Mouse (Mus musculus) hindbrain, embryonic 16.5 days (tissue): ENCODE measurements around the gene Rbfox2. TPM values are rescaled to one million over a fixed set of nuclear protein-coding genes. Genes with fewer than 3 reads are reported as not detected.

ENCODE experiments used
- ATAC-seq: fragments of 200-750 bp; cut with Nextera tagmentation; 2 replicates; pipeline ENCODE4 v1.8.0; 2017; ENCODE audit warnings: moderate TSS enrichment, moderate library complexity
- H3K27ac ChIP-seq: fragments of 300-500 bp; sonication (generic); 2 replicates; pipeline ENCODE4 v1.5.1; 2014; ENCODE audit warnings: low read depth, mild to moderate bottlenecking, control low read depth, low read length, moderate library complexity
- H3K27me3 ChIP-seq: fragments of 300-500 bp; sonication (generic); replicated peaks from 2 replicates; pipeline ENCODE4 v1.6.1; 2014; ENCODE audit warnings: low read length; ENCODE audit not compliant: control insufficient read depth, insufficient read depth
- H3K36me3 ChIP-seq: fragments of 300-500 bp; sonication (generic); 2 replicates; pipeline ENCODE4 v1.6.1; 2014; ENCODE audit warnings: mild to moderate bottlenecking, low read length, moderate library complexity, mixed read lengths; ENCODE audit not compliant: control insufficient read depth, insufficient read depth
- H3K4me1 ChIP-seq: fragments of 300-500 bp; sonication (generic); 2 replicates; pipeline ENCODE4 v1.6.1; 2014; ENCODE audit warnings: low read depth, low read length; ENCODE audit not compliant: control insufficient read depth, insufficient read depth
- H3K4me2 ChIP-seq: fragments of 300-500 bp; sonication (generic); 2 replicates; pipeline ENCODE4 v1.6.1; 2014; ENCODE audit warnings: mild to moderate bottlenecking, low read length, control low read depth, moderate library complexity
- H3K4me3 ChIP-seq: fragments of 300-500 bp; sonication (generic); 2 replicates; pipeline ENCODE4 v1.5.1; 2014; ENCODE audit warnings: mild to moderate bottlenecking, low read length, control low read depth, moderate library complexity
- H3K9ac ChIP-seq: fragments of 300-500 bp; sonication (generic); 2 replicates; pipeline ENCODE4 v1.6.1; 2014; ENCODE audit warnings: low read depth, mild to moderate bottlenecking, control low read depth, low read length, moderate library complexity
- H3K9me3 ChIP-seq: fragments of 300-500 bp; sonication (generic); 2 replicates; pipeline ENCODE4 v1.6.1; 2014; ENCODE audit warnings: mild to moderate bottlenecking, low read length, moderate library complexity; ENCODE audit not compliant: control insufficient read depth
- WGBS: fragments of 180-500 bp; shearing (Covaris S2); extraction: QIAGEN DNeasy Blood & Tissue Kit; methylation state at CpG from one replicate; pipeline ENCODE4 v1.1.7; 2014; 5-methylcytosine and 5-hydroxymethylcytosine counted together
- polyA plus RNA-seq: library from polyadenylated mRNA; unstranded; fragments of >200 nt; fragmentation: Nextera tagmentation; extraction: Ambion mirVana; gene quantifications from 2 replicates; pipeline ENCODE4 v1.2.1, GENCODE M21; 2015

Gene Rbfox2
- polyA plus RNA-seq, 1 experiment from 2014 or later: 122 TPM

DNA sequence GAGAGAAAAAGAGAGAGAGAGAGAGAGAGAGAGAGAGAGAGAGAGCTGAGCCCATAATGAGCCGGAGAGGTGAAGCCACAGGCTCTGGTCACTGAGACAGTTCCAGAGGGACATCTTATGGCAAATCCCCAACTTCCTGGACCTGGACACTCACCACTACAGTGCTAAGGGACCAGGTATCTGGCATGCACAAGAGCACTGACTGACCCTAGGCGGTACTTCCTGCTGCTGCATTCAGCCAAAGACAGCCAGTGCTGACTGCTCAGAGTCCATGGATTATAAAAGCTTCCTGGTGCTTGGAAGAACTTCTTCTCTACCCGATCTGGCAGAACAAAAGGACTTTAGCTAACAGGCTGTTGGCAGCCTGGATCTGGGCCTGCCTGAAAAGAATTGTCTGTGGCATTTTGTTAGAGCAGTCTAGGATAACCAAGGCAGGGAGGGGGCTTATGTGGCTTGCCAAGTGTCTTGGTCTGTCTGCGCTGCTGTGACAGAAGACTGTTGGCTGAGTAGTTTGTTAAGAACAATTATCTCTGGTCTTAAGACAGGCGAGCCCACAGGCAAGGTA lies 252.1 kb downstream of the Rbfox2 start:
- H3K4me2 ChIP-seq: no peak overlapping the region
- H3K4me3 ChIP-seq: no peak overlapping the region
- H3K27me3 ChIP-seq: no peaks in the 10 kb centered on the region
- WGBS: 54% methylated on average over 5 of the region's 5 CpGs
- peak; percentile 34; the same call in 1 of the 2 replicates for ATAC-seq
- no peak overlapping the region for H3K27ac ChIP-seq
- H3K9ac ChIP-seq: no peak overlapping the region
- no peaks in the 10 kb centered on the region for H3K36me3 ChIP-seq
- H3K9me3 ChIP-seq: no peaks in the 10 kb centered on the region
- no peaks in the 10 kb centered on the region; the same call in none of the 2 replicates for H3K4me1 ChIP-seq

DNA sequence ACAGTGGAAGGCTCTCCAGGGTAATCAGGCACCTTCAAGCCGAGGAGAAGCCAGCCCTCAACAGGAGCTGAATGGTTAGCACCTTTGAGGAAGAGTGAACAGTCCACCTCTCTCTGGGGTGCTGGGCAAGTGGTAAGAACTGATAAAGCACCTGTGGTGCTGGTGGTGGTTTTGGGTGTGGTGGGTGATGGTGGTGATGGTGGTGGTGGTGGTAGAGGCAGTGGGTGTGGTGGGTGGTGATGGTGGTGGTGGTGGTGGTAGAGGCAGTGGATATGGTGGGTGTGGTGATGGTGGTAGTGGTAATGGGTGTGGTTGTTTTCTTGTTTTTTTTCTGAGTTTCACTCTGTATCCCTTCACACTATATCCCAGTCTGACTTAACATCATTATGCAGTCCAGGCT lies 253.8 kb downstream of the Rbfox2 start:
- Histone ChIP-seq H3K36me3 (no peaks in the 10 kb centered on the region), H3K4me1 (no peaks in the 10 kb centered on the region; the same call in none of the 2 replicates), H3K9ac (no peak overlapping the region), H3K27me3 (no peaks in the 10 kb centered on the region), H3K4me3 (no peak overlapping the region), H3K4me2 (no peak overlapping the region), H3K27ac (no peak overlapping the region), H3K9me3 (no peaks in the 10 kb centered on the region)
- WGBS: 95% methylated on average over 1 of the region's 1 CpGs
- no peak for ATAC-seq

DNA sequence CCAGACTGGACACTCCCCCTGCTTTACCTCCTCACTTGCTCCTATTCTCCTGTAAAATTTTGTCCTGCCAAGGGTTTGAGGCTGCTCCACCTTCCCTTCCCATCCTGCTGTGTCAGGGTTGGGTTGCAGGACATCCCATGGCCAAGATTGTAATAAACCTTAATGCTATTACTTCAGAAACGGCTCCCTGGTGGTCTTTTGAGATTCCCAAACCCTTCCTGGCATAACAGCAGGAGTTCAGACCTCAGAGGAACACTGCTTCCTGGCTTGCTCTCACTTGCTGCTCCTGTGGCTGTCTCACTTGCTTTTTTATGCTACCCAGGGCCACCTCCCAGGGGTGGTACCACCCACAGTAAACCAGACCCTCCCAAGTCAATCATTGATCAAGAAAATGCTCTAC lies 254.6 kb downstream of the Rbfox2 start:
- H3K4me2 ChIP-seq: no peak overlapping the region
- ATAC-seq: no peak
- H3K9me3 ChIP-seq: no peaks in the 10 kb centered on the region
- no peaks in the 10 kb centered on the region for H3K27me3 ChIP-seq
- no peak overlapping the region for H3K9ac ChIP-seq
- 28% methylated on average over 1 of the region's 1 CpGs for WGBS
- no peak overlapping the region for H3K27ac ChIP-seq
- no peak overlapping the region for H3K4me3 ChIP-seq
- H3K4me1 ChIP-seq: no peaks in the 10 kb centered on the region; the same call in none of the 2 replicates
- H3K36me3 ChIP-seq: no peaks in the 10 kb centered on the region

DNA sequence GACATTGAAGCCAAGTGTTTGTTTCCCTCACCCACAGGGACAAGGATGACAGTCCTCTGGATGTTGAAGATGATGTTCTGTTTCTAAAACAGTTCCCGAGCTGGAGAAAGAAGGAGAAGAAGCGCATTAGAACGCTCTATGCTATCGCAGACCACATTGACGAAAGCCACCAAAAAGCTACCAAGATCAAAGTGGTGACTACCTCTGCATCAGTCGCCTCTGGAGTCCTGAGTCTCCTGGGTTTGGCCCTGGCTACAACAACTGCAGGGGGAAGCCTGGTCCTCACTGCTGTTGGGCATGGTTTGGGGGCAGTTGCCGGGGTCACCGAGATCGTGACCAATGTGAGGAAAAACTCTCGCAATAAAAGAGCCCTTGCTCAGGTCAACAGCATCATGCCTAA lies 256.2 kb downstream of the Rbfox2 start, which contains the start of gene Mb:
TSS of gene Mb (minus strand) at position 101 of the 400 bp plus-strand sequence.
- no peak for ATAC-seq
- no peaks in the 10 kb centered on the region for H3K27me3 ChIP-seq
- H3K36me3 ChIP-seq: no peaks in the 10 kb centered on the region
- no peak within 1 kb of the TSS for H3K9ac ChIP-seq
- no peak within 1 kb of the TSS for H3K4me2 ChIP-seq
- 92% methylated on average over 10 of the region's 10 CpGs for WGBS
- H3K9me3 ChIP-seq: no peaks in the 10 kb centered on the region
- H3K4me3 ChIP-seq: no peak within 1 kb of the TSS
- no peaks in the 10 kb centered on the region; the same call in 1 of the 2 replicates for H3K4me1 ChIP-seq
- H3K27ac ChIP-seq: no peak within 1 kb of the TSS

DNA sequence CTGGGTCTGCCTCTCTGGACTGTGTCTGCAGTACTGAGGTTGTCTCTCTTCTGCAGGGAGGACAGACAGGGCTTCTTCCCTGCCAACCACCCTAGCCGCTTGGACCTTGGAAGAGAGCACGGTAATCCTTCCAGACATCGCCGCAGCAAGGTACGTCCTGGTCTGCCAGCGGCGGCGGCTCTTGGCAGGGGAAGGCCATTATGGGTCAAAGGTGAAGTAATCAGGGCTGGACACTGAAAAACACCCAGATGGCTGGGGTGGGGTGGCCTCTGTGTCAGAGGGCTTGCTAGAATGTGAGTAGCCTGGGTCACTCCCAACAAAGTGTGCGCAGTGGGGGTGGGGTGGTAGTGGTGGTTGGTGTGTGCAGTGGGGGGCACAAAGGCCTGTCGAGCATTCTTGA lies 261.2 kb downstream of the Rbfox2 start:
- H3K9ac ChIP-seq: no peak overlapping the region
- H3K9me3 ChIP-seq: no peaks in the 10 kb centered on the region
- ATAC-seq: no peak
- no peaks in the 10 kb centered on the region for H3K36me3 ChIP-seq
- 87% methylated on average over 10 of the region's 10 CpGs for WGBS
- H3K4me3 ChIP-seq: no peak overlapping the region
- no peak overlapping the region for H3K4me2 ChIP-seq
- H3K27me3 ChIP-seq: no peaks in the 10 kb centered on the region
- H3K4me1 ChIP-seq: no peaks in the 10 kb centered on the region
- H3K27ac ChIP-seq: no peak overlapping the region

DNA sequence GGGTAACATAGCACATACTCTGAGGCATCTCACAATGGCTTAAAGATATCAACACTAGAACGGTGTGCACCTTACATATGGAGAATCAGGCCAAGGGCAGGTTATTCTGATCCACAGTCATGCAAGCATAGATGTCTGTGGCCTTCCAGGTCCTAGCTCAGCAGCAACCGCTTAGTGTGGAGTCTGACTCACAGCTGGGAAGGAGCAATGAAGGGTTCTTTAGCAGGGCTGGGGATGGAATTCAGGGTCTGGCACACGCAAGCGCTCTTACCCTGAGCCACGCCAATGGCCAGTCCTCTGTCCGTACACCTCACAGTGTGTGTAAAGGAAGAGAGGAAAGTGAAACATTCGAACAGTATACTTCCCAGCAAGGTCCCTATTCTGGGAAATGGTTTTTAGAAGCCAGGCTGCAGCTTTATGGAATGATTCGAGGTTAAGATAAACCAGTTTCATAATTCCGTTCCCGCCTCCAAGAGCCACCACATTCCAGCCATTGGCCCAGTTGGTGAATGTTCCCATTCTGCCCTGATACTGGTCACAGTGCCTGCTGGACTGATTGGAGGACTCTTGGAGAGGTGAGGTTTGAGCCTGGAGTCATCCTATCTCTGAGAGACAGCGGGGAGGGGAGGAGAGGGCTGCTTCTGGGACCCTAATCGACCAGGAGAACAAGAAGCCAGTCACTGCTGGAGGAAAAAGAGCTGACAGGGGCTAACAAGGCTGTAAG lies 262.0 kb downstream of the Rbfox2 start, which contains the start of gene Apol6:
TSS of gene Apol6 (plus strand) at position 133 of the 724 bp plus-strand sequence.
- Histone ChIP-seq H3K36me3 (no peaks in the 10 kb centered on the region), H3K4me1 (no peaks in the 10 kb centered on the region), H3K27ac (no peak within 1 kb of the TSS), H3K27me3 (no peaks in the 10 kb centered on the region), H3K4me3 (no peak within 1 kb of the TSS), H3K4me2 (no peak within 1 kb of the TSS), H3K9ac (no peak within 1 kb of the TSS), H3K9me3 (no peaks in the 10 kb centered on the region)
- no peak for ATAC-seq
- WGBS: 89% methylated on average over 12 of the region's 12 CpGs

DNA sequence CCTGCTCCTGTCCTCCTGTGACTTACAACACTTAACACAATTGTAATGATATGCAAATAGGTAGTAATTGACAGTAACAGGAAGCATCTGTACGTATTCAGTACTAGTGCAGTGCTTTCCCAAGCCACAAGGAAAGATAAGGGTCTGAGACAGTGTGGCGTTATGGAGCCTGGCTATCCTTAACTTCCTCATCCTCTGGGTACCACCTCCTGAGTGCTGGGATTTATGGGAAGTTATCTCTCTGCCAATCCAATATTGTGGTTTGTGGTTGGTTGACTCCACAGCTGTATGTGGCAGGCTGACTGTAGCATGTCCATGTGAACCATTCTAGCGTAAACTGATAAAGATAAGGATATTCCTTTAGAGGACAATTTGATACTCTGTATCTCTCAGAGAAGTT lies 266.0 kb downstream of the Rbfox2 start:
- 71% methylated on average over 3 of the region's 3 CpGs for WGBS
- ATAC-seq: no peak
- H3K9ac ChIP-seq: no peak overlapping the region
- peaks cover 13% of the 10 kb centered on the region for H3K4me1 ChIP-seq
- no peaks in the 10 kb centered on the region for H3K9me3 ChIP-seq
- no peak overlapping the region for H3K4me3 ChIP-seq
- no peak overlapping the region for H3K4me2 ChIP-seq
- no peaks in the 10 kb centered on the region for H3K27me3 ChIP-seq
- no peak overlapping the region for H3K27ac ChIP-seq
- no peaks in the 10 kb centered on the region for H3K36me3 ChIP-seq

DNA sequence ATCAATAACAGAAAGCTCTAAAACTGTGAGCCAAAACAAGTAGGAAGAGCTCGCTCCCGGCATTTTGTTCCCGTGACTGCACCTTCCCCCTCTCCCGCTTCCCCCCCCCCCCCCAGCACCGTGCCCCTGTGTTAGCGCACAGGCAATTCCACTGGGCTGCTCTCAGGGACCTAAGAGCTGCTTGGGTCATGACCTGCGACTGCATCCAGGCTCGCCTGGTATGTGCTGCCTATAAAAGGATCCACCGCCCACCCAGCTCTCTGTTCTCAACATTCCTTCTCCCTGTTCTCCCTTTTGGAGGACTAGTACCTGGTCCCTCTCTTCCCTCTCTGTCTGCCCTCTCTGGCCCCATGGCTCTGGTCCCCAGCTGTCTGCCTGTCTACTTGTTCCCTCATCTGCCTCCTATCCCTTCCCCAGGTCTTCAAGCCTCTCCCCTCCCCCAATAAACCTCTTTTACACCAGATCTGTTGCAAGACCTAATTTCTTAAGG lies 267.5 kb downstream of the Rbfox2 start:
- WGBS: 74% methylated on average over 9 of the region's 9 CpGs
- H3K27me3 ChIP-seq: no peaks in the 10 kb centered on the region
- H3K4me2 ChIP-seq: no peak overlapping the region
- H3K9me3 ChIP-seq: no peaks in the 10 kb centered on the region
- H3K4me3 ChIP-seq: no peak overlapping the region
- H3K36me3 ChIP-seq: no peaks in the 10 kb centered on the region
- H3K4me1 ChIP-seq: peaks cover 13% of the 10 kb centered on the region
- no peak for ATAC-seq
- H3K9ac ChIP-seq: no peak overlapping the region
- H3K27ac ChIP-seq: no peak overlapping the region
